Mouse (Mus musculus): ENCODE results near the gene Furin. TPM values are rescaled to one million over a fixed set of nuclear protein-coding genes. Genes with fewer than 3 reads are reported as not detected.
A peak's percentile ranks its signal among the peaks of the same experiment; 100 is the strongest.

The Furin gene
- polyA plus RNA-seq (2017; shearing (Covaris generic)) = 10 to 100 TPM in 1 of 3 experiments, 1 to 10 TPM in 2; 8.4 to 19.1 (median 8.6) TPM

DNA sequence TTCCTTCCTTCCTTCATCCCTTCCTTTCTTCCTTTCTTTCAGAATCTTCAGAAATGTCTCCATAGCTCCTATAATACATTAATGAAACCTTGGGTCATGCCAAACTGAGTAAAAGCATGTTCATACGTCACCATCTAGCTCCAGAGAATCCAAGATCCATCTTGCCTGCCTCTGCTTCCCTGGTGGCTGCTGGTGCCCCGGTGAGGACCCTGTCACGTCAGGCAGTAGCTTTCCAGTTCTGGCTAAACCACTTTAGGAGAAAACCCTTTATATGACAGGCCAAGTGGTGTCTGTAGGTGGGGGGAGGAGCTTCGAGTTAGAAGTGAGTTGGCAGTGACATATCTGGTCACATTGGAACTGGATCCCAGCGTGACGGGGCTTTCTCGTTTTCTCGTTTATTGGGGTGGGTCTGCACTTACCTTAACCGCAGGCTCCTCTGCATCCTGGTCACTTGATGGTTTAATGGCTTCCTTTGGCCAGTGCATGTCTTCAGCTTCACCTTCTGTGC lies at the start of gene Furin:
Gene Furin (minus strand): TSS at position 249 of the 508 bp plus-strand sequence.
- ATAC-seq = no peak

DNA sequence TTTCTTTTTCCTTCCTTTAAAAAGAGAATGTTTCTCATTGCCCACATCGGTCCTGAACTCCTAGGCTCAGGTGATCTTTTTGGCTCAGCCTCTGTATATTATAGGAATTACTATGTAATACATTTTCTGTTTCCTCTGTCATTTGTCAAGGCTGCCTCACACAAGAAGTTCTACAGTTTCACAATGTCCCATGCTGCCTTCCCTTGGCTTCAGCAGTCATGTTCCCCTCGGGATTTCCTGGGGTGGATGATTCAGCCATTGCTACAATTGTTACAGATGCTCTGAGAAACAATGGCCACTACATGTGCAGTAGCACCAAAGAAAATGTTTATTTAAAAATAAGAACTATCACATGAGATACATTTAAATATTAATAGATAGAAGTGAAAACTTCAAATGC lies 49.5 kb upstream of the Furin start:
- ATAC-seq = no peak

DNA sequence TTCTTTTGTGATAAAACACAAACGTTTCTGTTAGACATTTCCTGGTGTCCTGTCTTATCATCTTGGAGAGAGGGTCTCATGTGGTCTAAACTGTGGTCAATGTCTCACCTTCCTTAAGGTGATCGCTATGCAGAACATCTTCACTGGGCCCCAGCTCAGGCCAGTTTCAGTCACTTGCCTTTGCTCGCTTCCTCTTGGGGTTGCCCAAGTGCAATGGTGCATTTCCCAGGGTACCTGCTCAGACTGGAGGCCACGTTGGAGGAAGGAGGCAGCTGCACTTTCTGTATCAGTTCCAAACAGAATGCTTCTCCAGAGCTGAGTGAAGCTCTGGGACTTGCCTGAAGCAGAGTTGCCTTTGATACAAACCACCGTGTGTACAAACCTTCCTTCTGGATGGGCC lies 48.8 kb upstream of the Furin start:
- no peak for ATAC-seq

DNA sequence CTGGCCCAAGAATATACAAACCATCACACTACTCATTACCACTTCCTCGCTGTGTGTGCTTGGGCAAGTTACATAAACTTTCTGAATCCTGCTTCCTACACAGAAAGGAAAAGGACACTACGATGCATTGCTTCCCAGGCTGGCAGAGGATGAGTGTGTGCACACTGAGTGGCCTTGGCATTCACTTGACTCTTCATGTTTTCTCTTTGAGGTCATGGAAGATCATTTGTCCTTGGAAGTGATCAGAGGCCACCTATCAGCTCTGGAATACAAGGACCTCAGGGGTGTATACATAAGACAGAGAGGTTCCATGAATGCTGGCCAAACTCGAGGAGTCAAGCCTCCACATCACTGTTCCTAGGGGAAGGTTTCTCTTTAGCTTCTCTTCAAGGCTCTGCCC lies 47.9 kb upstream of the Furin start:
- no peak for ATAC-seq

DNA sequence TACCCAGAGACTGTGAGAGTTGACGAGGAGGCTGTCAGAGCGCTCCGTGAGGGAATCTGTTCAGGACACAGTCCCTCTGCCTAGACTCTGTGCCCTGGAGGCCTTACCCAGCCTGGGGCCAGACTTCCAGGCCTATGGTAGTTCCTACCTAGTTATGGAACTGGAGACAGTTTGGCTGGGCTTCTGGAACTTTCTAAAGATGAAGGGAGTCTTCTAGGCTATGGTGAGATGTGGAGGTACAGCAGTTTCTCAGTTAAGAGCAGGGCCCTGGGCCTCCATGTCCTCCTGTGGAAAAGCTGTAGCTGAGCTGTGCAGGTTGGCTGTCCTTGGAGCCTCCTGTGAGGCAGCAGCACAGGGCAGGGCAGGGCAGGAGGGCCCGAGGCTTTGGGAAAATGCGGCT lies 47.0 kb upstream of the Furin start:
- no peak for ATAC-seq

DNA sequence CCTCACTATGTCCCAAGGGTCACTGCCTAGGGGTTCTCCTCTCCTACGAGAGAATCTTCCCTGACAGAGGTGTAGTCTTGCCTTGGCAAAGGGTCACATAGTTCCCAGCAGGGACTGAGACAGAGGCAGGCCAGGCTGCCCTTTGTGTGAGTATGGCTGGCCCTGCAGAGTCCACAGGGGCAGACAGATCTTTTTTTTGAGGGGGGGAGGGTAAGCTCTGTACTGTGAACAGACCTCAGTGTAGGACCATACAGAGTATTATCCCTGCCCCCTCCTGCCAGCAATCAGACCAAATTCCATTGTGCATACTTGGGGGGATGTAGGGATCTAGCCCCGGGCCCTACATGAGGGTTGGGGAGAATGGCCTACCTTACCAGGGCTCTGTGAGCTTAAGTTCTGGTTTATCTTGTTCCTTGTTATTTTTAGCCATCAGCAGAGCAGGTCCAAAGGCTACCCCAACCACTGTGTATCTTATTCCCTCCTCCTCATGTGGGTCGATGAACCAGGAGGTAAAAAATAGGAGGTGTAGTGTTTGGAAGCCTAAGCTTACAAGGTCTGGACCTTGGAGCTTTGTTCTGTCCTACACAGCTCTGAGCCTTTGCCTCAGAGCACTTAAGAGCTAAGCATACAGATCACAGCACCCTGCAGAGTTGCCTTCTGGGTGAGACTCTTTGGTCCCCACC lies 46.5 kb upstream of the Furin start:
- no peak for ATAC-seq

DNA sequence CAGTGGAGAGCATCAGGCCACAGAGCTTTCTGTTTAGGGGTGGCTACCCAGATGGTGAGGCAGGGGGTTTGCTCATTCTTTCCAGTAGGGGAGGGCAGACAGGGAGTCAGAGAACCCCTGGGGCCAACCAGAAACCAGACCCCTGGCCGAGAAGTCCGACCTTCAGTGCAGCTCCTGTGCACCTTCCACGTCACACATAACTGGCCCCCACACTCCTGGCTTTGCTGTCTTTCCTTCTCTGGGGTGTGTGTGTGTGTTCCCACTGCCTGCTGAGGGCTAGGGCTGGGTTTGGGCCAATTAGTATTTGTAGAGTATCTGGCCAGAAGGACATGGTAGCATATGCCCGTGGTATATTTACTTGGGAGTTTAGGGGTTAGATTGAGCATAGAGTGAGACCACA lies 45.1 kb upstream of the Furin start:
- no peak for ATAC-seq

DNA sequence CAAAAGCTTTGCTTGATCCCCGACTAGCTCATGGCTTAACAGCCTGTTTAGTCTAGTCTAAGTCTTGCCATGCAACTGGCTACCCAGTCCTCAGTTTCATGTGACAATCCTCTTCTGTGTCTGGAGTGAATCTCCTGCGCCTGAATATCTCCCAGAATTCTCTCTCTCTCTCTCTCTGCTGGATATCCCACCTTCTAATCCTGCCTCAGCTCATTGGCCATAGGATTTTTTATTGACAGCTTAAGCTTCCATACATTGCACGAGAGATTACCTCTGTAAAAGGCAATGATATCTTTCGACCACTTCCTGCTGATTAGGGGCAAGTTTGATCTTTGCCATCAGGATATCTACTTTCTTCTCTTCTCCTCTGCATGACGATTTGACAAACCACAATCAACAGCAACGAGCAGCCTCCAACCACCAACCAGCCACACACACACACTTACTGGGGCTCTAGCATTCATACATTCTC lies 44.4 kb upstream of the Furin start:
- ATAC-seq = peak; percentile 90

DNA sequence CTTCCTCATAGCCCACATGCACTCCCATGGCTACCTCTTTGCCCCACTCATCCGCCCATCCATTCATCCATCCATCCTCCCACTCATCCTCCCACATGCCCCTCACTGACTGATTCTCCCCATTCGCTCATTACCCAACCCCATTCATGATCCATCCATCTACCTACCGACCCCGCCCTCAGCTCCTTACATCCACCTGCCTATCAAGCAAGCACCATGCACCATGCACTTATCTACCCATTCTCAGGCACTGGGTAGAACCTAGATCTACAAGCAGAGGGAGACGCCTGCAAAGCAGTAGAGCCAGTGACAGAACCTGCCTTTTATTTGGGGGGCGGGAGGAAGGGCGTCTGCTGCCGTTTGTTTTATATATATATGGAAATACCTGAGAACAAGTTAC lies 42.1 kb upstream of the Furin start:
- ATAC-seq = no peak

DNA sequence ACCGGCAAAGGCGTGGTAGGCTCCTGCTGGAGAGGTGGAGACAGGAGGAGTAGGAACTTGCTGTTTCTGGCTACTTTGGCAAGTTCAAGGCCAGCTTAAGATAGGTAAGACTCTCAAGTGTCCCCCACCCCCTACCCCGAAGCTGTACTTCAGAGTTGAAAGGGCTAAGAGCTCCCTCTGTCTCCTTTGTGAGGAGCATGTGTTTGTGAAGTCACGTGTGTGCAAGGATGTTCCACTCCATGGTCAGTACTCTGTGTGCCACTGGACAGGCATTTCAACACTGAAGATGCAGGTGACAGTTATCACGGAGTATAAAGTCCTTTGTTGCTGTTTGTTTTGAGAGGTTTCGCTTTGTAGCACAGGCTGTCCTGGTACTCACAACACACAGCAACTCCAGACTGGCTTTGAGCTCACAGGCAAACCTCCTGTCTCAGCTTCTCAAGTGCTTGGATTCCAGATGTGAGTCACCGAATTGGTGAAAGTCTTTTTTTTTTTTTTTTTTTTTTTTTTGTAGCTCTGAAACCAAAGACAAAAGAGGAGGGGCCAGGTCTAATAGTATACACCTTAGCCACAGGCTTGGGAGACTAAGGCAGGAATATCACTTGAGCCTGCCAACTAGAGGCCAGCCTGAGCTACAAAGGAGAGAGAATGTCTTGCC lies 41.1 kb upstream of the Furin start:
- ATAC-seq = no peak

DNA sequence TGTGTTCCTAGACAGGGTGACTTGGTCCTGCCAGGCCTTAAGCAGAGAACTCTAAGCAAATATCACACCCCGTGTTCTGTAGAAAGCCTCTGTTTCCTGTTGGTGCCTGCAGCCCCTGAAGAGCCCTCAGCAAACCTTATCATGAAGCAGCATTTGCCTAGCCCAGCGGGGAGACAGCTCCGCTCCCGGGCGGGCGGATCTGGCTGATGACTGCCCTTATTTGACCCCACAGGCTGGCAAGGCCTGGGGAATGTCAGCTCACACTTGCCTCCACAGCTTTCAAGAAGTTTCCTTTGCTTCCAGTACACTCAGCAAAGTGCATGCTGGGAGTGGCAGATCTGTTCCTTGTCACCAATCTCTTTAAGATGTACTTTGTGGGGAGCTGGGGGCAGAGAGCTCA lies 40.3 kb upstream of the Furin start:
- ATAC-seq = no peak

DNA sequence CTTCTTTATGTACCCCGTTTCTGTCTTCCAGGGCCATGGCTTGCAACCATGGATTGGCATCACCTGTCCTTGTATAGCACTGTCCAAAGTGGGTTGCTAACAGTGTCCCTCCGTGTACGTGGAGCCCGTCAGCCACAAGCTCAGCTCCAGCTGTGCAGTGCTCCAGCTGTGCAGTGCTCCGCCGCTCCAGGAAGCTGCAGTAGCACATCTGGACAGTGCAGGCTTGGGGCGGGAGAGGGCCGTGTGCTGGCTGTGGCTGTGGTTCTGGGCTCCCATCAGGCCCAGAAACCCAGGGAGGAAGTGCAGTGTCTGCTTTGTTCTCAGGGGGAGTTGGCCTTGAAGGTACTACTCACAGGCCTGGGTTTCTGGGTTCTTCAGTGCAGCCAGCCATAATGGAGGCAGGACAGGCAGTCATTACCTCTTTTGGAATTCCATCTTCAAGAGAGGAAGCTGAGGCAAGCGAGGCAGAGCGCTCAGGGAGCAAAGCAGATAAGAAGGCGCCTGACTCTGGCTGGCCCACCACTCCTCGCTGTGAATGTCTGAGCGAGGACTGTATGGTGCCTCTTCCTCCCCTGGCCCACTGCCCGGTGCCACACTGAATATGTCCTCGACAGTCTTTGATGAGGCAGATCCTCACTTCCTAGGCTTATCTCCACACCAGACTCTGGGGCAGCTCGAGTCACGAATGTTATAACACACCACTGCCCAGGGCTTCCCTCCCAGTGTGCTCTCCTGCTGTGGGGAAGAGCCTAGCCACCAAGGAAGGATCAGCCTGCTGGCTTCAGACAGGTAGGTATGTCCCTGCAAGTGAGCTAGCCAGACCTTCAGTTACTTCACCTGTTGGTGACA lies 39.4 kb upstream of the Furin start:
- ATAC-seq = no peak

DNA sequence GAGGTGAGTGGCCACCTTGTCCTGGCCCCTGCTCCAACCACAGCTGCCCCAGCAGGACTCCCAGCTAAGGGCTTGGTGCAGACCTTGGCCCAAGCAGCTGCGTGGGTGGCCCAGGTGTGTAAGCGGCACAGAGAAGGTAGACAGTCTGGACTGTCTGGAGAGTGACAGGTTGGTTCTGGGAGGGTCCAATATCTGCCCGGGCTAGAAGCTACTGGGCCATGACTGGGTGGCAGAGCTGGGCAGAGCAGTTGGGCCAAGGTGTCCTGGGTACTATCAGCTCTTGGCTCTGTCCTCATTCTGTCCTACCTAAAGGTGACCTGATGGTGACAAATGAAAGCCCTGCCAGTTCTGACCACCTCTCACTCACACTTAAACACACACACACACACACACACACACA lies 37.9 kb upstream of the Furin start:
- ATAC-seq = no peak

DNA sequence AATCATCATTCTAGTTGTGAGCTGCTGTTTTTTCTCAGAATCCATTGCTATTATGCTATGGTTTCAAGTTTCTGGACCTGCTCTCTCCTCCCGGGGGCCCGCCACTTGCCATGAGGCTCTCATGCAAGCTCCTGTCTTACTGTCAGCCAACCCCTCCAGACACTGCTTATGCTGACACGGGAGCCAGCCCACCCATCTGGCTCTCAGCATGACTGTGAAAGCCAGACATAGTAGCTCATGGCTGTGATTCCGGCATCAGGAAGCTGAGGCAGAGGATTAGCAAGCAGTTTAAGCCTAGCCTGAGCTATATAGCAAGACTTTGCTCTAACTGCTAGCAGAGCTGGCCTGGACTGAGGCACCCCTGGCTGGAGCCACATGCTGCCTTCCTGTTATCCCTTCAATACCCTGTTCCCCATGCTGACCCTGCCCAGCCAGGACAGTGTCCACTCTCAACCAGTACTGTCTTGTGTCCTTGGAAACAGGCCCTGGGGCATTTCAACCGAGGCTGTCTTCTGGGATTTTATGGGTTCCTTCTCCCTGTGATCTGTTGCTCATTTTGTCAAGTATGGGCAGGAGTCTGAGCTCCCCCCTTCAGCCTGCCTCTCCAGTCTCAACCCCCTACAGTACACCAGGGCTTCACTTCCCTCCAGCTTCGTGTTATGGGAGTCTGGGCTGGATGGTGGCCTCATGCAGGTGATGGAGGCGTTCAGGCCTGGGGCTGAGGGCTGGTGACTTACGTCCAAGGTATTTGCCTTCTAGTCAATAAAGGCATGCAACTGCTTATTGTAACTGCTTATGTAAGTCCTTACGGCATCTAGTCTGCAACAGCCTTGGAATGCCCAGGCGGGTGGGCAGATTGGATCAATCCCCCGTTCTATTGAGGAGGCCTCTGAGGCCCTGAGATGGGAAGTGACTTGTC lies 37.0 kb upstream of the Furin start:
- no peak for ATAC-seq

DNA sequence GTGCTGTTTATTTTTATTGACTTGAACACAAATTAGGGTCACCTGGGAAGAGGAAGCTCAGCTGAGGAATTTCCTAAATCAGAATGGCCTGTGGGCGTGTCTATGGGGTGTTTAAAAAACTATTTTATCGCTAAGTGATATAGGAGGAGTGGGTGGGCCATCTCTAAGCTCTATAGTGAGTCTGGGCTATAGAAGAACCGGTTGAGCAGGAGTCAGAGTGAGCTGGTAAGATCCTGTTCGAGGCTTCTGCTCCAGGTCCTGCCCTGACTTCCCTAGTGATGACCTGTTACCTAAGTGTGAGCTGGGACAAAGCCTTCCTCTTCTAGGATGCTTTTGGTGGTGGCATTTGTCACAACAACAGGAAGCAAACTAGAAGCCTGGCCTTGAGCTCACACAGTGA lies 35.4 kb upstream of the Furin start:
- ATAC-seq = no peak

DNA sequence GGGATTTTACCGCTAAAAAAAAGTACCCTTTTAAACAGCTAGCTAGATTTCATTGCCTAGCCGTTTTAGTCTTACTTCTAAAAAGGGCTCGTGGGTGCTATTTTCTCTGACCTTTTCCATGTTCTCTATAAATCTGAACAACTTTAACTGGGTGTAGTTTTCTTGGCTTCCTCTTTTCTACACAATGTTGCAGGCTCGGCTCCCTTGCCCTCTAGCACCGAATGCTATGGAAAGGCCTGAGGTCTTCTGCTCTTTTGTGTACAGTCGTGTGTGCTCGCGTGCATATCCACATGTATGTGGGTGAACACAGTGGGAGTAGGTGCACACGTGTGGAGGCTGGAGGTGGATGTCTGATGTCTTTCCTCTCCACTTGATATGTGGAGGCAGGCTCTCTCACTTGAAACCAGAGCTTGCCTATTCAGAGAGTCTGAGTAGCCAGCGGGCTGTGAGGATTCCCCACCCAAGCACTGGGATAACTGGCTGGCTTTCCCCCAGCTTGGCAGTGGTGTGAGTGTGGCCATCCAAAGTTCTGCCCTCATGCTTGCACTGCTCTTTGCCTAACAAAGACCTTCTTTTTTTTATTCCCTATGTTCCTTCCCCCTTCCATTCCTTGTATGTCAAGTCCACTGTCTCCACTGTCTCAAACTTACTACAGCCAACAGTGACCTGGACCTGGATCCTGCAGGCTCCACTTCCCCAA lies 34.7 kb upstream of the Furin start:
- ATAC-seq = no peak

DNA sequence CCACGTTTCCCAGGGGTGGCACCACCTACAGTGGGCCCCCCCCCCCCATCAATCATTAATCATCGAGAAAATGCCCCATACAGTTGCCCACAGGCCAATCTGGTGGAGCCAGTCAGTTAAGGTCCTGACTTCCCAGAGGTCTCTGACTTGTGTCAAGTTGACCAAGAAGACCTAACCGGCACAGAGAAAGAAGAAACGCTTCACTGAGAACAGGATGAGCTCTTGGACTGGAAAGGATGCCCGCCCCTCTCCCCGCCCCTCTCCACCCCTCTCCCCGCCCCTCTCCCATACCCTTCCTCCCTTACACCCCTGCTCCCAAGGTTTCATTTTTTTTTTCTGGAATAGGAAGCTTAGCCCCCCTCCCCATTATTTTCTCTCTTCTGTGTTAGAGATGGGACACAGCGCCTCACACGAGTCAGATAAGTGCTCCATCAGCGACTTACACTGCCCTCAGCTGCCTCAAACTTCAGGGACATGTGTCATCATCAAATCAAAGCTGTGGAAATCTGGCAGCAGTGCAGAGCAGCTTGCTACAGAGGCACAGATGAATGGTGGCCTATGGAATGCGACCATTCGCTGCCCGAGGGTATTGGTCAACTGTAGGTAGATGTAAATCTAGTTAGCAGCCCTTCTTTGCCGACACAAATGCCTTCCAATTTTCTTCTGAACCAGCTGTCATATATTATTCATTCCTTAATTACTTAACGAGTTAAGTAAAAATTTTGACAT lies 34.0 kb upstream of the Furin start:
- ATAC-seq = no peak

DNA sequence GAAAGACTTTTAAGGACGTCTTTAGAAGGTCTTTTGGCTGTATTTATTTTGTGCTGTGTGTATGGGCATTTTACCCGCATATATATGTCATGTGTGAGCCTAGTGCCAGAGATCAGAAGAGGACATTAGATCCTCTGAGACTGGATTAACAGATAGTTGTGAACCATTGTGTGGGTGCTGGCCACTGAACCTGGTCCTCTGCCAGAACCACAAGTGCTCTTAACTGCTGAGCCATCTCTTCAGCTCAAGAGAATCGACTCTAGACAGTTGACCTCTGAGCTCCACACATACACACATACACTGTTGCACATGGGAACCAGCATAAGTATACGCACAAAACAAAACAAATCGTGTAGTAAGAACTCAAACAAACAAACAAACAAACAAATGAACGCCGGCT lies 31.3 kb upstream of the Furin start:
- no peak for ATAC-seq

DNA sequence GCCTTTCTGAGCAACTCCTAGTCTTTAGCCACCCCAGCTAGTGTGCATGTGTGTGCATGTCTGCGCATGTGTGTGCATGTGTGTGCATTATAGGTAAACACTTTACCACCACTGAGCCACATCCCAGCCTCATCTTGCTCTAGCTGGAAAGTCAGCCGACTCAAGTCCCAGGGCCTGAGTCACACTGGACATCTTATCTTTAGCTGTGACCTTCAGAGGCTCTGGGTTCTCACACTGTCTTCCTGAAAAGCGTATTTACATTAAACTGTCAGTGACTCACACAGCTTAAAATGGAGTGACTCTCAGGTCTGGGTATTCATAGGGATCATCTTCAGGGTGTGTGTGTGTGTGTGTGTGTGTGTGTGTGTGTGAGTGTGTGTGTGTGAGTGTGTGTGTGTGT lies 30.4 kb upstream of the Furin start:
- ATAC-seq = no peak

DNA sequence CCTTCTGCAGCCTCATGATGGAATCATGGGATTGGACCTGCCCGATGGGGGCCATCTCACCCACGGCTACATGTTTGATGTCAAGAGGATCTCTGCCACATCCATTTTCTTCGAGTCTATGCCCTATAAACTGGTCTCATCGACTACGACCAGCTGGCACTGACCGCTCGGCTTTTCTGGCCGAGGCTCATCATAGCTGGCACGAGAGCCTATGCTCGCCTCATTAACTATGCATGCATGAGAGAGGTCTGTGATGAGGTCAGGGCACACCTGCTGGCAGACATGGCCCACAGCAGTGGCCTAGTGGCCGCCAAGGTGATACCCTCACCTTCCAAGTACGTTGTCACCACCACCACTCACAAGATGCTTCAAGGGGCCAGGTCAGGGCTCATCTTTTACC lies 24.4 kb upstream of the Furin start:
- no peak for ATAC-seq

DNA sequence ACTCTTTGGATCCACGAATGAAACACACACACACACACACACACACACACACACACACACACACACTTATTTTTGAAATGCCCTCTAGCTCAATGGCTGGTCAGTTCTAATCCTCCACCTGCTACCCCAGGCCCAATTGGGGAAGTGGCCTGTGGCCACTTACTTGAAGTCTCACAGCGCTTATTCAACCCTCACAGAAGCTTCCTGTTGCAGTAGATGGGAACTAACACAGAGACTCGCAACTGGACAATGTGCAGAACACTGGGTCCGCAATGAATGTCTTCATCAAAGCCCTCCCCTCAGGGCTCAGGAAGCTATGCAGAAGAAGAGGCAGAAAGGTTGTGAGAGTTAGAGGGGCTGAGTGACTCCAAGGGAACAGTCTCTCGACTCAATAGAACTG lies 22.5 kb upstream of the Furin start:
- no peak for ATAC-seq
